Mouse (Mus musculus): ENCODE results near the gene Gnpda2.

Gnpda2 gene

DNA sequence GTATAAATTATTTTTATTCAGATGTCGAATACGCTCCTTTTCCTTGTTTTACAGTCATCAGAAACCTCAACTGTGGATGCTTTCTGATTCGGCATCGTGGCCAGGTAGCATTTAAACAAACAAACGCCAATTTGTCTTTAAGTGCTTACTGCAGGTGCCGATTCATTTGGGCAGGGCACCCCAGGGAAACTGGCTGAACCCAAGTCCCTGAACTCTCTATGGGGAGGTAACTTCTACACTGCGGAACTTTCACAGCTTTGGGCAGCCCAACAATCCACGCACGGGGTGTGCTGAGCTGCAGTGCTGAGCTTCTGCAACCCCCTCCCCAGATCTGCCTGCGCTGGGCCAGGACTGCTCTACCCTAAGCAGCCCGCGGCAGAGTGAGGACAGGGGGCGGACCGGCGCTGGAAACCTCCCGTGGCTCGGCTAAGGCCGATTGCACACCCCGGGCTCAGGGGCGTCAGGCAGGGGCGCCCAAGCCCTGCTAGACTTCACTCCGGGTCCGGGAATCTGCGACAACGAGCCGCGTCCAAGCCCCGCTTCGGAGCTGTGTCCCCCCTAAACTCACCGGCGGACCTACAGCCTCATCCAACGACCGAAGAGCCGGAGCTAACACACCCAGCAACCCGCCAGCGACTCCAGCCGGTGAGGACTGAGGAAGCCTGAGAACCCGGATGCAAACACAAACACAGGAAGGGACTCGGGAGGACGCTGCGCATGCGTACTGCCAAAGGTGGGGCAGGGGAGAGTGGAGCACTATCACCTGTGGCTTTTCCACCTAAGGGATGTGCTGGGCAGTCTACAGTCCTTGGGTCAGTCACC, at the start of gene Gnpda2:
Gene Gnpda2 (minus strand): TSS at position 701 of the 822 bp plus-strand sequence.
- CTCF ChIA-PET: no interaction called here
- POLR2A ChIA-PET: interaction anchor here in 3 of 4 experiments (0.7 to 1.9 kb wide), 6 partner anchors 13 to 204 kb away, joined by 3 to 13 read pairs (median 8); partner anchors contain the start of gene Guf1 (in 3 of the 3)

DNA sequence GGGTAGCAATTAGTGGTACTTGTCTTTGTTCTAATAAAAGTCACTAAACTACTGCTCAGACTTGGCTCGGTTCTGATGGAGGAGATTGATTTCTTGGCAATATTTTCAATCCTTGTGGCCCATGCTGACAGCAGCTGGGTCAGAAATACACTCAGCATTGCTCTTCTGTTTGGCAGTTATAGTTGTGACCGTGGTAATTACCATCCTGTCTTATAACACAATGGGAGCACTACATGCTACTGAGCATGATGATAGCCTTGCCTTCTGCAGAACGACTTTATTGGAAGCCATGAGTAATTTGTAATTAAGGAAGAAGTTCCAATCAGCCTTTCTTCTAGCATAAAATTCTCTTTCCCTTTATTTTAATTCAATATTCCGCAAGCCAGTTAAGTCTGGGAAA, 42.6 kb upstream of the Gnpda2 start:
- POLR2A ChIA-PET: no interaction called here
- CTCF ChIA-PET: no interaction called here

DNA sequence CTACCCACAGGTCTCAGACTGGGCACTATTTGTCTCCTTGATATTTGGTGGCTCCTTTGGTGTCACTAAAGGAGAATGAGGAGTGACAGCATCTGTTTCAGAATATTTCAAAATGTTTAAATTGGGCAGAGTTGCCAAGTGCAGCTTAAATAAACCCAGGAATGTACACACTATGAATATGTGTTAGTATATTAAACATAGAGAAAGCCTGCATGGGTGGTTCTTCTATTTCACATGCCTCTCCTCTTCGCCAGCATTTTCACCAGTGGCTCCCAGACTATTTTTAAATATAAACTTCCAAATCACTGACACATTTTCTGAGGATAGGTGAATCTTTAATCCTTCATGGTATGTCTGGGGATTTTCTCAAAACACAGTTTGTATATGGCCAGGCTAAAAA, 28.8 kb upstream of the Gnpda2 start:
- CTCF ChIA-PET: no interaction called here
- POLR2A ChIA-PET: no interaction called here

DNA sequence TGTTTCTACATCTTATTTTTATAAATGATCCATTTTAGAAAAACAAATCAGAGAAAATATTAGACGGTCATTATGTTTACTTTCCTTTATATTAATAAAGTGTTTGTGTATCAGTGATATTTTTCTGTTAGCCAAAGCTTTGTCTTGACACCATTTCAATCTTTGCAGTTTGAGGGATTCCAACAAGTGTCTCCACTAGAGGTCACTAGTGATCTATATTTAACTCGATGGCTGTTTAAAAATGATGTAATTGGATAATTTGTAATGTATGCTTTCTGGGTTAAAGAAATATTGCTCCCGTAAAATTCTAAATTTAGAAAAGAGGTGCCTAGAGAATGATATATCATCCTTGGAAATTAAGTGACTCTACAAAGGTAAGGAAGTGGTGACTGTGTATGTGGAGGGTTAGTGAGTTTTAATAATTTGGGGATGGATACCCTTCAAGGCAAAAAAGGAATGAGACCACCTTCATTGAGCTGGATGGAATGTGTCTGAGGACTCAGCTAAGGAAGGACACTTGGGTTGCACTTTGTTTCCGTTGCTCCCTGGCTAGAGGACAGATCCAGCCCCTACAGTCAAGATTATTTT, 21.2 kb upstream of the Gnpda2 start:
- CTCF ChIA-PET: no interaction called here
- POLR2A ChIA-PET: no interaction called here

DNA sequence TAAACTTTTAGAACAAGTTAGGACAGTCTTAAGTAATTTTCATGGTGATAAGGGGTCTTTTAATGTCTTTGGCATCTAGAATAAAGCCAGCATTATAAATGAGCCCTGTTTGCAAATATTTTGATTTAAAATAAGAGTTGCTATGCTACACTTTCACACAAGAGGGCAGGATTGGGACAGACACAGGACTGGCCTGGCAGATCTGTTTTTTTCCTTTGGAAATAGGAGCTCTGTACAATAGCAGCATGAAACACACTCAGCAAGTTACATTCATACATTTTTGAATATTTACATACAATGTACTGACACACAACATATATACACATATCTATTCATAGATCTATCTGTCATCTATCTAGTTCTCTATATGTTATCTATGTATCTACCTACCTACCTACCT, 8.9 kb upstream of the Gnpda2 start:
- CTCF ChIA-PET: interaction anchor here in 1 of 4 experiments (0.6 to 0.7 kb wide), 2 partner anchors 139 to 452 kb away, joined by 3 read pairs; no protein-coding TSS in a partner anchor
- POLR2A ChIA-PET: no interaction called here

DNA sequence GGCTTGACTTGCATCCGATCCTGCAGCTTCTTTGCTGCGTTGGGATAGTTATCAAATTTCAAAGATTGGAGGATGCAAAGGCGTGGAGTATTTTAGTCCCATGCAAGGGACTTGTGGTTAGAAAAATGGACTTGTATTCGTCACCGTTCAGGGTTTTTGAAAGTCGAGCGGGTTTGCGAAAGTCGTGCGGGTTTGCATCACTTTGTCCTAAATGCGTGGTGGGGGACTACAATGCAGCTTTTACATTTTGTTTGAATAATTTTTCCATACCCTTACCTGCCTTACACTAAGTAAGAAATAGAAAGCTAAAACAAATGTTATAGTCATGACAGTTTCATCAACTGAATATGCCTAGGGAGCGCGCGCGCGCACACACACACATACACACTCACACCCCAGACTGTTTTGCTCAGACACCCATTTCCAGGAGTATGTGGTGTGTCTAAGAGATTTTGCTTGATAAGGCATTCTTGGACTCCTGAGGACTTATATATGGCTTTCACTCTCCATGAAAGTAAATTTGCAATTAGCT, 34.7 kb downstream of the Gnpda2 start:
- CTCF ChIA-PET: no interaction called here

DNA sequence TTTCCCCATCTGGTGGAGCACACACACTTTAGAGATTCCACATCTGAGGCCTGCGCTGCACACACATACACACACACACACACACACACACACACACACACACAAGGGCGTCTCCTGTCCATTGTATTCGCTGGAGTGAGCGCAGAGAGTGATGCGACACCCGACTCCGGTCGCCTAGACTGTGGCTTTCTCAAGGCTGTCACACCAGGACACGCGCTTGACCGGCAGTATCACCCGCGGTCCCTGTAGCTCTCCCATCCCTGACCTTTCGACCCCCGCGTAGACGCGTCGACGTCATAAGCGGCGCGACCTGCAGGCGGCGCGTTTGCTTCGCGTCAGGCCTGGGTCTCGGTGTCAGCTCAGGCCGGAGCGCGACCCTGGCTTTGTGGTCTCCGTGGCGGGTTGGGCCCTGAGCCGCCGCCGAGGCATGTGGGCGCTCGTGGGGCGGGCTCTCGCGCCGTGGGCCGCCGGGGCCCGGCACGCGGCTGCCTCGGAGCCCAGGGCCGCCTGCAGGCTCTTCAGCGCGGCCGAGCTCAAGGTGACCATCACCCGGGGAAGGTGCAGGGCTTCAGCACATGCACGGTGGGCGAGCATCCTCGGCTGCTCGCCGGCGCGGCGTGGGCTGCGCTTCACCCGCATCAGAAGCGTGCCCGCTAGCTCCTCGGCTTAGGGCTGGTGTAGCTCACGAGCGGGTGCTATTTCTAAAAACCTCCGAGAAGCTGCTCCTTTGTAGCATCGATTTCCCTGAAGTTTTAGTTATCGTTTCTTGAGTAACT, 35.3 kb downstream of the Gnpda2 start, which contains the start of gene Guf1:
Gene Guf1 (plus strand): TSS at position 296 of the 776 bp plus-strand sequence.
- POLR2A ChIA-PET: interaction anchor here in 3 of 4 experiments (0.7 to 2.2 kb wide), 11 partner anchors 9 to 85 kb away, joined by 3 to 13 read pairs (median 4); partner anchors contain the start of gene Gnpda2 (in 3 of the 3)

More for the DNA sequence above, 34.7 kb downstream of the Gnpda2 start:
- POLR2A ChIA-PET: interaction anchor here (0.7 to 2.2 kb wide), 12 partner anchors 10 to 86 kb away, joined by 3 to 13 read pairs (median 3); partner anchors contain the start of gene Gnpda2 (in 3 of the 4)

DNA sequence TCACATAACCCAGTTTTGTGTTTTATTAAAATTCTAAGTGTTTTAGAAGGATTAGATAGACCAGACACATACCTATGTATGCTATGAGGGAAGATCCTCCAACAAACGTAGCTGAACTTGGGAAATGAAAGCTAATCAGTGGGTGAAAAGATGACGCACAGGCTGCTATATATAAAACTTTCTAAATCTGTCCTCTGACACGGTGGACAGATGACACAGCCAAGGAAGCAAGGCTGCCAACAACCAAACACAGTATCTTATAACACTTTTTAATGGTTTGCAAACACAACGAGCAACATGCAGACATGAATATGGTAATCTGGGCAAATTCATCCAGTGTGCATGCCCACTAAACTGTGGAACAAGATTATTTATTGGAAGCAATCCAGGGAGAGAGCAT, 49.7 kb downstream of the Gnpda2 start, which contains the start of gene Yipf7:
Gene Yipf7 (minus strand): TSS at position 160 of the 400 bp plus-strand sequence.
- ChIA-PET CTCF (no interaction called here), POLR2A (no interaction called here)

More for the DNA sequence above, 35.3 kb downstream of the Gnpda2 start, which contains the start of gene Guf1:
- CTCF ChIA-PET: no interaction called here

DNA sequence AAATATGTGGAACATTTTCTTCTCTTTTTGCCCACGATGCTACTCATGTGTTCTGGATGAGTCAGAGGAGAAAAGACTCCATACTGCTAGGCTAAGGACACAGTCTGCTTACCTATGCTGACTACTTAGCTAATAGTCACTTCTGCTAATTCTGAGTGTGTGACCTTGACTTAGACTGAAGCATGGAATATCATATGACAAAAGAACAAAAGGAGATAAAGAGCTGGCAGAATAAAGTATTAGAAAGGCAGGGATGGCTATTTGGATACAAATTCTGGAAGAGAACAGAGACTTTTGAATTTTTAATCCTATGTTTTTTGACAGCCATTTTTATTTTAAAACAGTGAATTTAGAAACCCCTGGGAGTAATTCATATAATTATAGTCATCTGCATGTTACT, 50.5 kb downstream of the Gnpda2 start:
- CTCF ChIA-PET: no interaction called here

DNA sequence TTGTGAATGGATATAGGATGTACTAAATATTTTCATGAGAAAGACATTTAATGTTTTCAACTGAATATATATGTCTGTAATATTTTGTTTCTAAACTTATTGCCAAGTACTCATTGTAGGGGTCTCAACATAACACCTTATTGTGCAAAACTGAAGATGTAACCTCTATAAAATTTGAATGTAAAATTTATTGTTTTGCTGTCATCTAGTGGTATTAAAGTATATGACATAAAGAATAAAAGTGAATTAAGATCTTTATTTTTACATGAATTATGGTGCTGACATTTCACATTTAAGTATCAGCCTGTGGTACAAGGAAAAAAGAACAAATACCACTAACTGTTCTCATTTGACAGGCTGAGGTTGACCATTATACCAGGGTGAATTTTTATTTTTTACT, 68.2 kb downstream of the Gnpda2 start:
- ChIA-PET CTCF (no interaction called here), POLR2A (no interaction called here)

More for the DNA sequence above, 50.5 kb downstream of the Gnpda2 start:
- POLR2A ChIA-PET: no interaction called here
